Mouse (Mus musculus) MEL (cell line): ENCODE data around the gene Cbx4. TPM values are rescaled to one million over a fixed set of nuclear protein-coding genes. Genes with fewer than 3 reads are reported as not detected.

Experiments
- DNase-seq: peaks from one replicate; pipeline ENCODE4 v3.0.0; 2011; ENCODE audit warnings: low read depth, low spot score
- H3K27ac ChIP-seq: 2 replicates; pipeline ENCODE4 v1.5.1; 2012; ENCODE audit warnings: low read depth, mild to moderate bottlenecking, control low read depth, low read length, moderate library complexity; ENCODE audit not compliant: control insufficient read depth
- H3K27me3 ChIP-seq, 2 experiments: fragments of 150-350 bp in 1 of 2; sonication (generic) in 1 of 2; 2 replicates each; pipeline ENCODE4 v1.6.1; 2012; ENCODE audit warnings: low read length in 2 of 2, mild to moderate bottlenecking in 2 of 2, improper control_type of control experiment in 1 of 2, moderate library complexity in 1 of 2; ENCODE audit not compliant: insufficient read depth in 2 of 2, control insufficient read depth in 1 of 2
- H3K36me3 ChIP-seq, 2 experiments: 2 replicates each; pipeline ENCODE4 v1.6.1; 2012 to 2014; ENCODE audit warnings: low read length in 2 of 2, improper control_type of control experiment in 1 of 2, inconsistent platforms in 1 of 2, mild to moderate bottlenecking in 1 of 2; ENCODE audit not compliant: insufficient read depth in 2 of 2, control insufficient read depth in 1 of 2
- H3K4me1 ChIP-seq, 2 experiments: fragments of 150-350 bp in 1 of 2; sonication (generic) in 1 of 2; 2 replicates each; pipeline ENCODE4 v1.6.1; 2012; ENCODE audit warnings: low read length in 2 of 2, improper control_type of control experiment in 1 of 2, mild to moderate bottlenecking in 1 of 2; ENCODE audit not compliant: insufficient read depth in 2 of 2, control insufficient read depth in 1 of 2
- H3K4me3 ChIP-seq, 2 experiments: fragments of 150-350 bp in 1 of 2; sonication (generic) in 1 of 2; 2 replicates each; pipeline ENCODE4 v1.5.1; 2012; ENCODE audit warnings: low read depth in 2 of 2, low read length in 2 of 2, mild to moderate bottlenecking in 2 of 2, moderate library complexity in 2 of 2, control low read depth in 1 of 2, improper control_type of control experiment in 1 of 2; ENCODE audit not compliant: control insufficient read depth in 1 of 2, insufficient read depth in 1 of 2
- H3K79me2 ChIP-seq: 2 replicates; pipeline ENCODE4 v1.6.1; 2012; ENCODE audit warnings: mild to moderate bottlenecking, low read length, moderate library complexity; ENCODE audit not compliant: control insufficient read depth, poor library complexity, insufficient read depth
- H3K9ac ChIP-seq: 2 replicates; pipeline ENCODE4 v1.6.1; 2012; ENCODE audit warnings: low read depth, mild to moderate bottlenecking, control low read depth, low read length, moderate library complexity; ENCODE audit not compliant: control insufficient read depth, poor library complexity, severe bottlenecking
- H3K9me3 ChIP-seq: fragments of 150-350 bp; sonication (generic); replicated peaks from 2 replicates; pipeline ENCODE4 v1.6.1; 2012; ENCODE audit warnings: mild to moderate bottlenecking, low read length, improper control_type of control experiment, moderate library complexity; ENCODE audit not compliant: insufficient read depth
- BHLHE40 ChIP-seq: IDR thresholded peaks from 2 replicates; pipeline ENCODE4 v1.6.1; 2012; ENCODE audit warnings: low read depth, mild to moderate bottlenecking, inconsistent platforms, low read length, improper control_type of control experiment, borderline replicate concordance
- CHD2 ChIP-seq: IDR thresholded peaks from 2 replicates; pipeline ENCODE4 v1.6.1; 2011; ENCODE audit warnings: low read length, improper control_type of control experiment
- CTCF ChIP-seq, 3 experiments: IDR thresholded peaks in 2 of 3; conservative IDR thresholded peaks in 1 of 3; 2 replicates each; pipeline ENCODE4 v1.5.1; 2011 to 2012; ENCODE audit warnings: low read length in 3 of 3, low read depth in 2 of 3, mild to moderate bottlenecking in 2 of 3, improper control_type of control experiment in 1 of 3, inconsistent platforms in 1 of 3, mixed read lengths in 1 of 3, moderate library complexity in 1 of 3; ENCODE audit not compliant: control insufficient read depth in 1 of 3, insufficient read depth in 1 of 3, poor library complexity in 1 of 3, severe bottlenecking in 1 of 3
- E2F4 ChIP-seq: IDR thresholded peaks from 2 replicates; pipeline ENCODE4 v1.6.1; 2011; ENCODE audit warnings: low read depth, low read length, improper control_type of control experiment, borderline replicate concordance
- ELF1 ChIP-seq: IDR thresholded peaks from 2 replicates; pipeline ENCODE4 v1.6.1; 2014; ENCODE audit warnings: low read depth, mild to moderate bottlenecking, inconsistent platforms, low read length, improper control_type of control experiment, moderate library complexity
- ETS1 ChIP-seq: IDR thresholded peaks from 2 replicates; pipeline ENCODE4 v1.6.1; 2012; ENCODE audit warnings: low read depth, mild to moderate bottlenecking, inconsistent platforms, low read length, improper control_type of control experiment, moderate library complexity
- GABPA ChIP-seq: IDR thresholded peaks from 2 replicates; pipeline ENCODE4 v1.6.1; 2012; ENCODE audit warnings: low read depth, mild to moderate bottlenecking, inconsistent platforms, low read length, improper control_type of control experiment, moderate library complexity
- GATA1 ChIP-seq: IDR thresholded peaks from 2 replicates; pipeline ENCODE4 v1.6.1; 2011; ENCODE audit warnings: low read depth, low read length, improper control_type of control experiment
- HCFC1 ChIP-seq: IDR thresholded peaks from 2 replicates; pipeline ENCODE4 v1.6.1; 2012; ENCODE audit warnings: low read depth, mild to moderate bottlenecking, inconsistent platforms, low read length, improper control_type of control experiment, moderate library complexity
- JUND ChIP-seq: IDR thresholded peaks from 2 replicates; pipeline ENCODE4 v1.6.1; 2011; ENCODE audit warnings: low read depth, mild to moderate bottlenecking, improper control_type of control experiment, low read length
- KAT2A ChIP-seq: conservative IDR thresholded peaks from 2 replicates; pipeline ENCODE4 v1.6.1; 2012; ENCODE audit warnings: low read depth, low read length, improper control_type of control experiment, inconsistent platforms
- MAFK ChIP-seq: IDR thresholded peaks from 2 replicates; pipeline ENCODE4 v1.6.1; 2011; ENCODE audit warnings: low read depth, mild to moderate bottlenecking, low read length, improper control_type of control experiment, borderline replicate concordance
- MAX ChIP-seq: IDR thresholded peaks from 2 replicates; pipeline ENCODE4 v1.6.1; 2011; ENCODE audit warnings: low read length, improper control_type of control experiment
- MAZ ChIP-seq: IDR thresholded peaks from 2 replicates; pipeline ENCODE4 v1.6.1; 2012; ENCODE audit warnings: low read depth, mild to moderate bottlenecking, inconsistent platforms, low read length, improper control_type of control experiment
- MXI1 ChIP-seq: IDR thresholded peaks from 2 replicates; pipeline ENCODE4 v1.6.1; 2011; ENCODE audit warnings: mild to moderate bottlenecking, low read depth, low read length, improper control_type of control experiment
- MYC ChIP-seq: IDR thresholded peaks from 2 replicates; pipeline ENCODE4 v1.6.1; 2011; ENCODE audit warnings: low read depth, mild to moderate bottlenecking, low read length, improper control_type of control experiment, moderate library complexity
- NELFE ChIP-seq: IDR thresholded peaks from 2 replicates; pipeline ENCODE4 v1.6.1; 2011; ENCODE audit warnings: low read depth, low read length, improper control_type of control experiment
- NRF1 ChIP-seq: IDR thresholded peaks from 2 replicates; pipeline ENCODE4 v1.6.1; 2014; ENCODE audit warnings: low read depth, mild to moderate bottlenecking, inconsistent platforms, low read length, improper control_type of control experiment, moderate library complexity; ENCODE audit not compliant: poor library complexity, insufficient read depth, severe bottlenecking
- POLR2A ChIP-seq, 2 experiments: IDR thresholded peaks; 2 replicates each; pipeline ENCODE4 v1.6.1; 2011 to 2012; ENCODE audit warnings: low read length in 2 of 2, mild to moderate bottlenecking in 2 of 2, control low read depth in 1 of 2, improper control_type of control experiment in 1 of 2, low read depth in 1 of 2, moderate library complexity in 1 of 2; ENCODE audit not compliant: control insufficient read depth in 1 of 2, insufficient read depth in 1 of 2, poor library complexity in 1 of 2
- POLR2AphosphoS2 ChIP-seq: IDR thresholded peaks from 2 replicates; pipeline ENCODE4 v1.6.1; 2011; ENCODE audit warnings: low read length, improper control_type of control experiment
- POLR2AphosphoS5 ChIP-seq: IDR thresholded peaks from 2 replicates; pipeline ENCODE4 v1.6.1; 2012; ENCODE audit warnings: low read depth, borderline replicate concordance, mild to moderate bottlenecking, inconsistent platforms, low read length, moderate library complexity, mixed read lengths
- RAD21 ChIP-seq: IDR thresholded peaks from 2 replicates; pipeline ENCODE4 v1.6.1; 2011; ENCODE audit warnings: mild to moderate bottlenecking, low read depth, low read length, improper control_type of control experiment
- RCOR1 ChIP-seq: IDR thresholded peaks from 2 replicates; pipeline ENCODE4 v1.6.1; 2012; ENCODE audit warnings: low read depth, mild to moderate bottlenecking, inconsistent platforms, low read length, improper control_type of control experiment
- SIN3A ChIP-seq: IDR thresholded peaks from 2 replicates; pipeline ENCODE4 v1.6.1; 2012; ENCODE audit warnings: low read length, improper control_type of control experiment, inconsistent platforms
- SMC3 ChIP-seq: IDR thresholded peaks from 2 replicates; pipeline ENCODE4 v1.6.1; 2011; ENCODE audit warnings: low read depth, low read length, improper control_type of control experiment
- TAL1 ChIP-seq: IDR thresholded peaks from 2 replicates; pipeline ENCODE4 v1.6.1; 2012; ENCODE audit warnings: mild to moderate bottlenecking, inconsistent platforms, low read length, moderate library complexity, mixed read lengths
- TBP ChIP-seq: IDR thresholded peaks from 2 replicates; pipeline ENCODE4 v1.8.0; 2011; ENCODE audit warnings: low read depth, low read length, improper control_type of control experiment
- TCF12 ChIP-seq: IDR thresholded peaks from 2 replicates; pipeline ENCODE4 v1.6.1; 2014; ENCODE audit warnings: low read depth, mild to moderate bottlenecking, inconsistent platforms, low read length, improper control_type of control experiment, moderate library complexity
- UBTF ChIP-seq: IDR thresholded peaks from 2 replicates; pipeline ENCODE4 v1.6.1; 2012; ENCODE audit warnings: low read depth, mild to moderate bottlenecking, inconsistent platforms, low read length, improper control_type of control experiment, moderate library complexity, borderline replicate concordance; ENCODE audit not compliant: insufficient read depth
- USF1 ChIP-seq: IDR thresholded peaks from 2 replicates; pipeline ENCODE4 v1.6.1; 2014; ENCODE audit warnings: low read depth, mild to moderate bottlenecking, inconsistent platforms, low read length, improper control_type of control experiment, moderate library complexity
- USF2 ChIP-seq, 2 experiments: IDR thresholded peaks; 2 replicates each; pipeline ENCODE4 v1.6.1; 2011 to 2012; ENCODE audit warnings: improper control_type of control experiment in 2 of 2, low read length in 2 of 2, borderline replicate concordance in 1 of 2, inconsistent platforms in 1 of 2, low read depth in 1 of 2, mild to moderate bottlenecking in 1 of 2; ENCODE audit not compliant: insufficient read depth in 1 of 2
- ZC3H11A ChIP-seq: IDR thresholded peaks from 2 replicates; pipeline ENCODE4 v1.6.1; 2012; ENCODE audit warnings: low read depth, mild to moderate bottlenecking, inconsistent platforms, low read length, improper control_type of control experiment
- ZKSCAN1 ChIP-seq: IDR thresholded peaks from 2 replicates; pipeline ENCODE4 v1.6.1; 2012; ENCODE audit warnings: low read depth, mild to moderate bottlenecking, inconsistent platforms, low read length, improper control_type of control experiment, moderate library complexity
- ZMIZ1 ChIP-seq: IDR thresholded peaks from 2 replicates; pipeline ENCODE4 v1.6.1; 2012; ENCODE audit warnings: low read depth, mild to moderate bottlenecking, inconsistent platforms, low read length, improper control_type of control experiment, moderate library complexity
- ZNF384 ChIP-seq: IDR thresholded peaks from 2 replicates; pipeline ENCODE4 v1.6.1; 2012; ENCODE audit warnings: low read depth, mild to moderate bottlenecking, inconsistent platforms, low read length, improper control_type of control experiment
- polyA plus RNA-seq, 2 experiments: library from polyadenylated mRNA; stranded (reverse) in 1 of 2; unstranded in 1 of 2; fragments of >175 nt in 1 of 2; fragments of >200 nt in 1 of 2; gene quantifications; 2 replicates each; pipeline versions ENCODE4 v1.2.1 to v1.2.4; 2012; ENCODE audit warnings: low replicate concordance in 2 of 2, low read depth in 1 of 2; ENCODE audit not compliant: insufficient read length in 2 of 2, insufficient read depth in 1 of 2, missing spikeins in 1 of 2
- total RNA-seq: library from RNA; depleted of rRNA; stranded (reverse); fragments of 300-350 nt; gene quantifications from 2 replicates; pipeline ENCODE4 v1.2.3, GENCODE M21; 2012; rRNA removed

Cbx4 gene
- total RNA-seq (8.0 and 8.1 TPM in 2 replicates), polyA plus RNA-seq (10 to 100 TPM in 1 of 2 experiments, not detected in 1; 22.6 TPM)

DNA sequence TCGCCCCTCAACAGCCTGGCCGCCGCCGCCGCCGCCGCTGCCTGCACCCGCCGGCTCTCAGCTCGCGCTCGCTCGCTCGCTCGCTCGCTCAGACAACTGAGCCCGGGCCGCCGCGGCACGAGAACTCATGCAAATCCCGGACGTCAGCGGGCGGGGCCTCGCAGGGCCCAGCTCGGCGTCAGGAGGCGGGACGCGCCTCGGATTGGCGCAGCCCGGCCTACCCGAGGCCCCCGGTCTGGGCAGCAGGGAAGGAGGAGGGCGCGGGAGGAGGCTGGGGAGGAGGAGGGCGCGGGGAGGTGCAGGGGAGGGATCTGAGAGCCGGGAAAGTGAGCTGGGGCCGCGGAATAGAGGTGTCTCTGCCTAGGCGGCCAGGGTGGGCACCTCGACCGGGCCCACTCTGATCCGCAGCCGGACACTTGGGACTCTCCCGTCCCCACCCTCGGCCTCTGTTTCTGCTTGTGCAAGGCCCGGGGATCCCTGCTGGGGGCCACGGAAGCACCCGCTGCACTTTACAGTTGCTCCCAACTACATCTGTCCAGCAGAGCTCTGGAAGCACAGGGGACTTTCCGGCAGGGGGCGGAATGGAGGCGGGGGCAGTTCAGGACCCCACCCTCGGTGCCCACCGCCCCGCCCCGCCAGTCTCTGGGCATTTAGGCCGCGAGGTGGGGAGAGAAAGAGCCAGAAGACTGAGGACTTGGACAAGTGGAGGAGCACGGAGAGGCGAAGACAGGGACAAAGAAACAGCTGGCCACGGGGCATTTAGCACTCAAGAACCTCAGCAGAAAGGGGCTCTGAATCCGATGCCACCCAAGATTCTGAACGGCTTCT, at the start of gene Cbx4:
Gene Cbx4, minus strand, starts transcription at position 78 of the 828 bp plus-strand sequence.
- peaks cover 0 to 14% of the 10 kb centered on the region in 2 experiments; a peak in 1 of 4 replicates for H3K4me1 ChIP-seq
- no peaks in the 10 kb centered on the region for H3K27me3 ChIP-seq
- TF ChIP-seq RCOR1 = no peak
- TF ChIP-seq RAD21 = no peak
- no peak; the same call in 1 of the 2 replicates for TF ChIP-seq SIN3A
- TF ChIP-seq MAX = no peak
- TF ChIP-seq USF1 = no peak
- TF ChIP-seq MAFK = no peak
- peak; percentile 70; the same call in 1 of the 2 replicates for TF ChIP-seq MXI1
- TF ChIP-seq MYC = no peak
- no peak for TF ChIP-seq E2F4
- TF ChIP-seq TAL1 = no peak
- no peak for TF ChIP-seq ZKSCAN1
- no peak for TF ChIP-seq ZNF384
- TF ChIP-seq POLR2A (IDR thresholded peaks at IDR 0.05; ENCODE audit: control insufficient read depth in 1 of 2, insufficient read depth in 1 of 2, low read depth in 1 of 2, low read length in 2 of 2, poor library complexity in 1 of 2) = peak; percentile 85 to 97; a peak in 3 of 4 replicates
- TF ChIP-seq UBTF = no peak
- peak; percentile 58 for TF ChIP-seq NRF1
- no peak for TF ChIP-seq ELF1
- peak; percentile 87 for TF ChIP-seq MAZ
- peak; percentile 90 for TF ChIP-seq NELFE
- TF ChIP-seq BHLHE40 = peak; percentile 59; the same call in 1 of the 2 replicates
- TF ChIP-seq JUND = no peak
- no peak for TF ChIP-seq SMC3
- peak; percentile 87; the same call in 1 of the 2 replicates for TF ChIP-seq POLR2AphosphoS2
- no peak for TF ChIP-seq POLR2AphosphoS5
- TF ChIP-seq HCFC1 = peak; percentile 66
- TF ChIP-seq CTCF (IDR thresholded peaks at IDR 0.05 in 2 of 3, conservative IDR thresholded peaks at IDR 0.05 in 1 of 3; ENCODE audit: control insufficient read depth in 1 of 3, insufficient read depth in 1 of 3, low read depth in 2 of 3, low read length in 3 of 3, poor library complexity in 1 of 3, severe bottlenecking in 1 of 3) = peak; percentile 8 to 59 (median 35); a peak in 4 of 6 replicates
- no peak for TF ChIP-seq USF2 (IDR thresholded peaks at IDR 0.05; ENCODE audit: borderline replicate concordance in 1 of 2, insufficient read depth in 1 of 2, low read depth in 1 of 2, low read length in 2 of 2)
- TF ChIP-seq TBP = peak; percentile 83
- TF ChIP-seq GABPA = no peak
- no peak; the same call in 1 of the 2 replicates for TF ChIP-seq KAT2A
- TF ChIP-seq ZMIZ1 = peak; percentile 97
- TF ChIP-seq ETS1 = peak; percentile 59
- TF ChIP-seq TCF12 = peak; percentile 77
- TF ChIP-seq GATA1 = no peak
- TF ChIP-seq CHD2 = no peak
- TF ChIP-seq ZC3H11A = no peak
- H3K79me2 ChIP-seq = peaks cover 23% of the 10 kb centered on the region
- peak within 1 kb of the TSS; percentile 94 to 95 for H3K4me3 ChIP-seq
- H3K9ac ChIP-seq = peak within 1 kb of the TSS; percentile 95
- H3K27ac ChIP-seq = peak within 1 kb of the TSS; percentile 80
- no peaks in the 10 kb centered on the region for H3K9me3 ChIP-seq
- DNase-seq = peak; percentile 98
- H3K36me3 ChIP-seq = peaks cover 0 to 7% of the 10 kb centered on the region in 2 experiments; a peak in 1 of 4 replicates
